Mouse (Mus musculus) C2C12 (cell line): ENCODE results near the gene Catsper4. TPM values are rescaled to one million over a fixed set of nuclear protein-coding genes. Genes with fewer than 3 reads are reported as not detected.

Source experiments
- H3K27me3 ChIP-seq: one replicate; pipeline ENCODE4 v1.6.1; 2011; ENCODE audit not compliant: control insufficient read depth, insufficient read depth, insufficient read length
- H3K36me3 ChIP-seq: one replicate; pipeline ENCODE4 v1.6.1; 2011; ENCODE audit not compliant: control insufficient read depth, insufficient read depth
- H3K4me3 ChIP-seq: one replicate; pipeline ENCODE4 v1.5.1; 2011; ENCODE audit warnings: mild to moderate bottlenecking, control low read depth; ENCODE audit not compliant: poor library complexity, insufficient read depth, severe bottlenecking
- H3K79me2 ChIP-seq: one replicate; pipeline ENCODE4 v1.6.1; 2011; ENCODE audit not compliant: control insufficient read depth, insufficient read depth
- H3K79me3 ChIP-seq: one replicate; pipeline ENCODE4 v1.6.1; 2011; ENCODE audit warnings: low read depth, control low read depth
- H3ac ChIP-seq: one replicate; pipeline ENCODE3; 2011; ENCODE audit warnings: low read depth; ENCODE audit not compliant: control insufficient read depth, insufficient read length
- CEBPB ChIP-seq: IDR thresholded peaks from one replicate; pipeline ENCODE4 v1.6.1; 2011; ENCODE audit warnings: low read depth, mild to moderate bottlenecking, control low read depth, moderate library complexity
- CTCF ChIP-seq: IDR thresholded peaks from one replicate; pipeline ENCODE4 v1.5.1; 2011; ENCODE audit not compliant: control insufficient read depth, insufficient read depth, insufficient read length
- FOSL1 ChIP-seq: IDR thresholded peaks from one replicate; pipeline ENCODE4 v1.8.0; 2011; ENCODE audit warnings: mild to moderate bottlenecking, low read length; ENCODE audit not compliant: poor library complexity, insufficient read depth, severe bottlenecking
- MAX ChIP-seq: IDR thresholded peaks from one replicate; pipeline ENCODE4 v1.6.1; 2011; ENCODE audit warnings: mild to moderate bottlenecking, control low read depth
- MYOD1 ChIP-seq: IDR thresholded peaks from one replicate; pipeline ENCODE4 v1.6.1; 2011; ENCODE audit warnings: low read depth; ENCODE audit not compliant: control insufficient read depth, insufficient read length
- MYOG ChIP-seq: IDR thresholded peaks from one replicate; pipeline ENCODE4 v1.6.1; 2011; ENCODE audit not compliant: control insufficient read depth, insufficient read length; ENCODE audit errors: extremely low read depth
- USF1 ChIP-seq: IDR thresholded peaks from one replicate; pipeline ENCODE4 v1.6.1; 2011; ENCODE audit warnings: low read depth, mild to moderate bottlenecking, control low read depth, moderate library complexity
- polyA plus RNA-seq: library from polyadenylated mRNA; unstranded; fragments of >200 nt; fragmentation: generic; extraction: Trizol; gene quantifications from one replicate; pipeline ENCODE4 v1.2.1, GENCODE M21; 2012; ENCODE audit warnings: missing spikeins

The Catsper4 gene
- polyA plus RNA-seq, 1 experiment, result not detected

GRCm38 (mm10) chr4:134181112-134181511 is 46.1 kb downstream of the Catsper4 start:
- TF ChIP-seq FOSL1 (no peak), USF1 (no peak), CTCF (no peak), CEBPB (no peak), MAX (no peak), MYOD1 (no peak), MYOG (no peak)
- peaks cover 24% of the 10 kb centered on the region for H3K79me3 ChIP-seq

GRCm38 (mm10) chr4:134172391-134172790 is 54.8 kb downstream of the Catsper4 start:
- Histone ChIP-seq H3K79me3 (peaks cover 1% of the 10 kb centered on the region), H3K36me3 (peaks cover 9% of the 10 kb centered on the region), H3K79me2 (peaks cover 13% of the 10 kb centered on the region), H3K4me3 (no peak overlapping the region), H3K27me3 (no peaks in the 10 kb centered on the region), H3ac (no peak overlapping the region)
- no peak for TF ChIP-seq MYOD1
- TF ChIP-seq FOSL1, result no peak
- no peak for TF ChIP-seq CEBPB
- no peak for TF ChIP-seq CTCF
- no peak for TF ChIP-seq MYOG
- TF ChIP-seq MAX, result no peak
- TF ChIP-seq USF1, result no peak

More at GRCm38 (mm10) chr4:134181112-134181511, 46.1 kb downstream of the Catsper4 start:
- H3K79me2 ChIP-seq, result peaks cover 86% of the 10 kb centered on the region
- H3K36me3 ChIP-seq, result no peaks in the 10 kb centered on the region
- no peak overlapping the region for H3K4me3 ChIP-seq
- no peak overlapping the region for H3ac ChIP-seq
- no peaks in the 10 kb centered on the region for H3K27me3 ChIP-seq

DNA sequence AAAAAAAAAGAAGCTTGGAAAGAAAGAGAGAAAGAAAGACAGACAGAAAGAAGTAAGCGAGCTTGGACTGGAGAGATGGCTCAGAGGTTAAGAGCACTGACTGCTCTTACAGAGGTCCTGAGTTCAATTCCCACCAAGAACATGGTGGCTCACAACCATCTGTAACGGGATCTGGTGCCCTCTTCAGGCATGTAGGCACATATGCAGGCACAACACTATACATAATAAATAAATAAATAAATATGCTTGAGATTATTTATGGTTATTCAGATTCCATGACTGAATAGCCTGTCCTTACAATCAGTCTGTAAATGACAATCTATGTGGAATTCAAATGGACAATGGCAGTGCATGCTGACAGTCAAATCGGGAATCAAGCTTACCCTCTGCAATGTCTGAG is 60.3 kb downstream of the Catsper4 start:
- H3K79me2 ChIP-seq, result no peaks in the 10 kb centered on the region
- H3K79me3 ChIP-seq, result no peaks in the 10 kb centered on the region
- peaks cover 11% of the 10 kb centered on the region for H3K36me3 ChIP-seq
- H3K4me3 ChIP-seq, result no peak overlapping the region
- no peak overlapping the region for H3ac ChIP-seq
- TF ChIP-seq CEBPB, result no peak
- TF ChIP-seq USF1, result no peak
- TF ChIP-seq CTCF, result no peak
- TF ChIP-seq FOSL1, result no peak
- no peak for TF ChIP-seq MYOD1
- no peak for TF ChIP-seq MAX
- no peak for TF ChIP-seq MYOG
- no peaks in the 10 kb centered on the region for H3K27me3 ChIP-seq

GRCm38 (mm10) chr4:134165548-134166465 is 61.4 kb downstream of the Catsper4 start:
- H3K36me3 ChIP-seq, result peaks cover 4% of the 10 kb centered on the region
- H3K79me3 ChIP-seq, result no peaks in the 10 kb centered on the region

DNA sequence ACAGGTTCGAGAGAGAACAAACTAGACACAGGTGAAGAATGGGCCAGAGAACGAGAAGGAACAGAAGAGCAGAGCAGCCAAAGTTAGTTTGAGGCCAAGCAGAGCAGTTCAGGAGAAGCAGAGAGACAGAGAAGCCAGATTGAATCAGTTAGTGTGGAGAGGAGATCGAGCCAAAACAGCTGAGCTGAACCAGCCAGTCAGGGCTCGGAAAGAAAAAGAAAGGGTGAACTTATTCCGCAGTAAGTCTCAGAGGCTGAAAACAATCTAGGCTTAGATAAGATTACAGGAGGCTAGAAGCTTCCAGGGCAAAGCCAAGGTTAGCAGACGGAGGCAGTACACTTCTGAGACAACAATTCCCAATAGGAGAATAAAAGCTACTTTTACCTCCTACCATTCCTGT is 62.2 kb downstream of the Catsper4 start:
- Histone ChIP-seq H3K27me3 (no peaks in the 10 kb centered on the region), H3ac (no peak overlapping the region), H3K4me3 (no peak overlapping the region), H3K79me2 (no peaks in the 10 kb centered on the region), H3K36me3 (peaks cover 4% of the 10 kb centered on the region), H3K79me3 (no peaks in the 10 kb centered on the region)
- TF ChIP-seq CEBPB (no peak), MYOG (no peak), FOSL1 (no peak), CTCF (no peak), MYOD1 (no peak), MAX (no peak), USF1 (no peak)

More at GRCm38 (mm10) chr4:134165548-134166465, 61.4 kb downstream of the Catsper4 start:
- no peaks in the 10 kb centered on the region for H3K79me2 ChIP-seq
- TF ChIP-seq FOSL1 (no peak), CEBPB (no peak), USF1 (no peak), CTCF (no peak), MYOD1 (no peak), MAX (no peak), MYOG (no peak)
- H3K27me3 ChIP-seq, result no peaks in the 10 kb centered on the region
- H3K4me3 ChIP-seq, result no peak overlapping the region
- no peak overlapping the region for H3ac ChIP-seq
